Mouse (Mus musculus): ENCODE measurements at regions not wholly inside any gene's neighbourhood (a gene's known extent, or its start where the extent isn't known, plus 50 kb on each side); places are given as distances from the start of the nearest gene placed in this dataset.

DNA sequence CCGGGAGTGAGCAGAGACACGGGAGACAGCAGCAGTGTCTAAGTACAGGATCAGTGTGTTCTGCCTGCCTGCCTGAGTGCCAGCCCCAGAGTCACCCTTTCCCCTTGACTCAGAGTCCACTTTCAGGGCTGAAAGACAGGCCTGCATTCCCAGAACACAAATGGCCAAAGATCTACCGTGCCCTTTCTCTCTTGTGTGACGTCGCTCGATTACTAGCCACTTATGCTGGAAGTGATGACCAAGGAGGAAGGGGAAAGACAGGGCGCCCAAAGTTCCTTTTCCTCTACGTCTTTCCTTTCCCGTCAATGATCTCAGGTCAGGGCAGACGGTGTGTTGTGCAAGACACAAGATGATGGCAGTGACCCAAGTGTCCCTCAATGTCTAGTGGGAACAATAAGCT, 166.4 kb upstream of the Gli2 start:
- DNase-seq: no peak
- intact Hi-C loops (cut with DNase I; ENCODE audit: low total_unique reads): no loop called here

DNA sequence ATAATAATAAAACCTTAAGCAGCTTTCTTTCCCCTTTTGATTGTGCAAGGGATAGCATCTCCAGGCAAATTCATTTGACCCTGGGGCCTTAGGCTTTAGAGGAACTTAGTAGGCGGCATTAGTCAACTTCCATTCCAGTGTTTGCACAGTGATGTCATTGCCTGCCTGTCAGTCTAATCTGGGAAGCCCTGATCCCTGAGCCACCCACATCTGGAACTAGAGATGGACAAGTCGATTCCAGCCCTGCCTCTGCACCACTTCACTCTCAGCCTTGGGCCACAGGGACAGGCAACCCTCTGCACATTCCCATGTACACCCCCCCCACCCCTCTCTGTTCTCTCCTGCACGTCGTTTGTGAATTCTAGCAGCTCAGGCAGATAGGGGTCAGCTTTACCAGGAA, 164.0 kb upstream of the Gli2 start:
- intact Hi-C loops (cut with DNase I; ENCODE audit: low total_unique reads): no loop called here
- DNase-seq: no peak

DNA sequence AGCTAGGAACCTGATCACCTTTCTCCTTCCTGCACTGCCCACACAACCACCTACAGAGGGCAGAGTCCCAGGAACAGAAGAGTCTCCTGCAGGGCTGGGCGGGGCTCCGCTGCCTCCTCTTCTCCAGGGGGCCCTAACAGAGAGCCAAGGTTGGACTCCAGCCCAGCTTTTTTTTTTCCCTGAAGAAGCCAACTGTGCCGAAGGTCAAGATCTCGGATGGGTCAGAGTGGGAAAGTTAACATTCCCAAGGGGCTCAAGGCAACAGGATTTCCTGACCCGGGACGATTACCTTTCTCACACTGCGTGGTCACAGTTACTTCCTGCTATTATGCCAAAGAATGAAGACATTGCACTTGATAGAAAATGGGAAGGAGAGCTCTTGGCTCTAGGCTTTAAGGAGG, 156.2 kb upstream of the Gli2 start:
- DNase-seq: no peak
- intact Hi-C loops (cut with DNase I; ENCODE audit: low total_unique reads): no loop called here

DNA sequence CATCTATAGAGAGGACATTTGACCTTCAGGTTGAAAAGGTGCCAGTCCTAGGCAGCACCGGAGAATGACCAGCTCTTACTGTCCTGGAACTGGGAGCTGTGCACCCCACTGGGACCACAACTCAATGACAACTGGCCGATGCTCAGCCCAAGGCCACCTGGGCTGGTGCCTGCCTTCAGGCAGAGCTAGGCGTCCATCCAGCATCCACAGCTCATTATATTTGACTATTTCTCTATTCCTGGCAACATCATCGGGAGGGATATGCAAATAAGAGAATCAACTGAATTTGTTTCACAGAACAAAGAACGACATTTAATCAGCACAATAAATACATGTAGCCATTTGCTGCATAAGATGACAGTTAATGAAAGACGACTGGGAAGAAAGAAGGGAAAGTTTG, 149.0 kb upstream of the Gli2 start:
- intact Hi-C loops (cut with DNase I; ENCODE audit: low total_unique reads): no loop called here
- DNase-seq: no peak

DNA sequence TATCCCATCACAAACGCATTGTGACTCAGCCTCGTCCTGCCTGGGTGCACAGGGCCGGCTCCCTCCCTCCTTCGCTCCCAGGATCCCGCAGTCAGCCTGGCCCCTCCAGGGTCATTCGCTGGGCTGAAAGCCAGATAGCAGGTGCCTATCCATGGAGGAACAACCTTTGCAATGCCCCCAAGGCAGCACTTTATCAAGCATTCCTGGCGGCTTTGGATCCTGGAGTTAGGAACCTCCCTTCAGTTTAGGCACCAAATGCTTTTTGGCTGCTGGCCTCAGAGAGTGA, 143.9 kb upstream of the Gli2 start:
- intact Hi-C loops (cut with DNase I; ENCODE audit: low total_unique reads): no loop called here
- DNase-seq: no peak

DNA sequence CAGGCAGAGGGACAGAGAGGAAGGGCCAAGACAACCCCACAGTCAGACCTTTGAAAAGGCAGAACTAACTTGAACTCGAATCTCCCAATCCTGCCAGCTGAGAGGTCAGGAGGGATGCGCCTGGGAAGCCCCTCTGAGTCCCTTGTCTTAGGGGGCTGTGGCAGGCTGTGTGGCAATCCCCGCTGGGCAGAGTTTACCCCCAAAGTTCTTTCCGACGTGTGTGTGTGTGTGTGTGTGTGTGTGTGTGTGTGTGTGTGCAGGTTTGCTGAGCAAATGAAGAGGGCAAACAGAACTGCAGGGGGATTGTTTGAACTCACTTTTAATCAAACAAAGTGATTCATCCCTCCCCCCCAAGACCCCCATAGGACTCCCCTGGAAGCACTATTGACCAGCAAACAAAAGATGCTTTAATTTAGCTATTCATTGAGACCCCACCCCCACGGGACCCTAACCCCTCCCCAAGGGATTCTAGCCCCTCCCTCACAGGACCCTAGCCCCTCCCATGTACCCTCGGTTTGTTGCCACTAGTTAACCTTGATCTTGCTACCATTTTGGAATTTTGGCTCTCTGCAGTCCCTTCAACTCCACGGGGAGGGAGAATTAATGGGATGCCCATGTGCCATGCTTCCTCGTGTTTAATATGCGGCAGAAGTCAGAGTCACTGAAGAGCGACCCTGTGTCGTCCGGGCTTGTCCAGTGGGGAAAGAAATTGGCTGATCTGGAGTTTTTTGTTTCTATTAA, 143.4 kb upstream of the Gli2 start:
- intact Hi-C loops (cut with DNase I; ENCODE audit: low total_unique reads): no loop called here
- no peak for DNase-seq

DNA sequence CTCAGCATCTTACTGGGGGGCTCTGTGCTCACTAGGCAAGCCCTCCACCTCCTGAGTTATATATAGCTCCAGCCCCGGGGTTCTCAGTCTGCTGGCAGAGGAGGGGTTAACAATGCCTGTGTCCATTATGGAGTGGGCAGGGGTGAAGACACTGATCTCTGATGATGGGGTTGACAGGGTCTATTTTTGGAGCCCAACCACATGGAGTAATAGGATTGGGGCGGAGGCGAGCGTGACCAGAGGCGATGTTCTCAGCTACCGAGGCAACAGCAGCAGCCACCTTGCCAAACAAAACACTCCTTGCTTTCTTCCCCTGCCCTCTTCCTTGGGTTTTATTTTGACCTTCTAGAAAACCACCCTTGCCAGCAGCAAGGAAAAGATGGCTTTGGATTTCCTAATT, 141.1 kb upstream of the Gli2 start:
- intact Hi-C loops (cut with DNase I; ENCODE audit: low total_unique reads): no loop called here
- DNase-seq: no peak

DNA sequence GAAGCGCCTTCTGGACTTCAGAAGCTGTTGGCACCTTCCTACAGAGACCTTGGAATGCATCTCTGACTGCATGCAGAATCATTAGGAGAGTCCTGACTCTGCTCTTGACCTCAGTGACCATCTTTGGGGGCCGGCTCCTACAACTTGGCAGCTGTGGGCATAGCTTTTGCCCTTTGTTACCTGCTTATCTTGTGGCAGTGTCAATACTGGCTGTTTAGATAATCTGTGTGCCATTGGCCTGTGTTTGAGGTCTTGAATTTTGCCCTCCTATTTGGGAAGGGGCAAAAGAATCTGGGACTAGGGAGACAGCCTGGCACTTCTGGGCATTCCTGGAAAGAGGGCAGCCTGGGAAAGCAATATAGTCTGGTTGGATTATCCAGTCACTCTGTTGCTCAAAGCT, 137.8 kb upstream of the Gli2 start:
- DNase-seq: no peak
- intact Hi-C loops (cut with DNase I; ENCODE audit: low total_unique reads): no loop called here

DNA sequence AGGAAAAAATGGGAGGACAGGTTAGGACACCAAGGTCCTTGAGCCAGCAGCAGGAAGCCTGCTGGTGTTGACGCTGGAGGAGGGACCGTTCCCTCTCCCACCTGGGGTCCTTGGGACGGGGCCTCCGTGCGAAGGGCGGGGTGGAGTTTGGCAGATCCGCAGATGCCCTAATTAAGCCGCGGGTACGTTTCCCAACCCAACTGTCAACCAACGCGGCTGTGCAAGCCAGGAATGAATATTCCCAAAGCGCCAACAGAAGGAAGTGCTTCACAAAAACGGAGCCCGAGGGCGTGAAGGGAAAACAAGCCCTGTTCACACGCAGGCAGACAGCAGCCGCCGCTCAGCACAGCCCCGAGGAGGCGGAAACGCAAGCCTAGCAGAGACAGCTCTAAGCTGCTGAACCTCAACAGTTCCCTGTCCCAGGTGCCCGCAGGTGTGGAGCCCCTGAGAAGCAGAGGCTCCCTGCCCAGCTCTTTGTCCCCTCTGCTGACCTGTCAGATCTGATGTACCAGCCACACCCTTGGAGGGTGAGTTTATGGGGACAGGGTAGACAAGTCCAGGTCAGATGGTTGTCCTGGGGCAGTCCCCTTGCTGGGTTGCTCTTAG, 136.1 kb upstream of the Gli2 start:
- no peak for DNase-seq
- intact Hi-C loops (cut with DNase I; ENCODE audit: low total_unique reads): no loop called here

DNA sequence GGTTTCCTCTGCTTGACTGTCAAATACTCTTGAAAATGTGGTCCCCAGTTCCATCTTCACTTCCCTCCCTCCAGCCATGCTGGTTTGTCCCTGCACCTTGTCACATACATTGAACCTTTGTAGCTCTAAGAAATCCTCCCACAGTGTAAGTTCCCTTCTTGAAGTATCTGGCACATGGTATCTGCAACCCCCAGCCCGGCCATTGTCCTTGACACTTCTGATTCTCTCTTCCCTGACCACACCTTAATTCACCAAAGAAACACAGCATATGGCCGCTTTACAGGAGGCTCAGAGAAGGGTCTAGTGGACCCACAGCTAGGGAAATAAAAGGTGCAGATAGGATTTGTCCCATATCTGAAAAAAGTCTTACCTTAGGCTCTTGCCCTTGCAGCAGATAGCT, 133.9 kb upstream of the Gli2 start:
- DNase-seq: no peak
- intact Hi-C loops (cut with DNase I; ENCODE audit: low total_unique reads): no loop called here

DNA sequence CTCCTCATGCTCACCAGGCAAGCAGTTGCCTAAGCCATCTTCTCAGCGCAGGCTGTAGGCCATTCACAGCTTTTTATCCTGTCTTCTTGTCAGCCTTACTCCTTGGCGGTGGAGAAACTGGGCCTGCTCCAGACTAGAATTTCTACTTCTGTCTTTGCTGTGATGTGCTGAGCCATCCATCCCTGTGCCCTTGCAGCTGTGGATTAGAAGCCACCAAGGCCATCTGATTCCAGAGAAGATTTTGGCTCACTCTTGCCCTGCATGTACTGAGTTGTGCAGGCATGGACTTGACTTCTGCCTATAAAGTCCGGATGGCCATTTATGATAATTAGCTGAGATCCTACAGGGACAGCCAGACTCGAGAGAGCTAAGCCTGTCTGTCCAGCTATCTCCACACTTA, 133.4 kb upstream of the Gli2 start:
- intact Hi-C loops (cut with DNase I; ENCODE audit: low total_unique reads): no loop called here
- DNase-seq: no peak

DNA sequence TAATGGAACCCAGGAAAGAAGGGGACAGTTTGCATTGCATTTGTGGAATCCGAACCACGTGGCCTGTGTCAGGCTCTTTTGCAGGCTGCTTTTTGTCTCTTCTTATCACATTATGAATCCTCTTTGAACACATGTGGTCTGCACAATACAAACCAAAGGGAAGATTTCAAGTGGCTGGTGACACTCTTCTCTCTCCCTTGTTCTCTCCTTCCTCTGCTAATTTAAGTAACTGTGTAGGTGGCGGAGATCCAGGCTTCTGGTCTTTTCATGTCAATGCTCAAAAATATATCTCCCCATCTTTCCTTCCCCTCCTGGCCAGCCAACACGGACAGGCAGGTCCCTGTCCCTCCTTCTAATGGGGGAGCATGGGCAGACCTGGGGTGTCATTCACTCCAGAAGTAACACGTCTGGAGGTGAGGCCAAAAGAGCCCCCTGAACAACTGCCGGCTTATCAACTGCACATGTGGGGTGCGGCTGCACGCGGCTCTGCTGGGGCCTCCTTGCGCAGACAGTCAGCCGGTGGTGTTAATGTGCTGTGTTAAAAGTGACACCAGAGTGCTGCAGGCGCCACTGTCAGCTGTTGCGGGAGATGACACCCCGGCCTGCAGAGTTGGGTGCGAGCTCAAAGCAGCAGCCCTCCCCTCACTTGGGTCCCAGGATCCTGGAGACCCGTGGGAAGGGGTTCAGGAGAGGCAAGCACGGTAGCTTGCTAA, 130.3 kb upstream of the Gli2 start:
- intact Hi-C loops (cut with DNase I; ENCODE audit: low total_unique reads): no loop called here
- no peak for DNase-seq

DNA sequence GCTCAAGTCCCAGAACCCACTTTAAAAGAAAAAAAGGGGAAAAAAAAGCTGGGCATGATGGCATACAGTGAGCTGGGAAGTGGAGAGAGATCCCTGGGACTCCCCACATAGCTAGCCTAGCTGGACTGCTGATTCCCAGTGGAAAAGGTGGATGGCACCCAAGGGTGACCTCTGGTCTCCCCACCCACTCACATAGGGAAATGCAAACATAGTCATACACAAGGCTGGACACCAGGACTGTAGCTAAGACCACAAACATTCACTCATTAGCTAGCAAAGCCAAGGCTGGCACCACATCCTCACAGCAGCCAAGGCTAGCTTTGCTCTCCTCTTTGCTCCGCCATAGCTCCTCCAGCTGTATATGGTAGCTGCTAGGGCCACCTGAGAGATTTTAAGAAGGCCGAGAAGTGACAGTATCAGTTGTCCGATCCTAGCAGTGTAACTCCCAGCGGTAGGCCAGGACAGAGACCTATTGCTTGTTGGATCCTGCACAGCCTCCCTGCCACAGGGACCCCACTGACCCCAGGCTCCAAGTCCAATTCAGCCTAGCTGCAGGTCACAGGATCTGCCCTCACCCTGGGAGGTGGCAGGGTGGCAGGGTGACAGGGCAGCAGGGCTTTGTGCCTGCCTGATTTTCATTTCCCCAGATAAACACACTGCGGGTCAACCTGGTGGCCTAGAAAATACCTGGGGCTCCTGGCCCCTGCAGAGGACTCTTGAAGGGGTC, 119.8 kb upstream of the Gli2 start:
- DNase-seq: no peak
- intact Hi-C loops (cut with DNase I; ENCODE audit: low total_unique reads): no loop called here

DNA sequence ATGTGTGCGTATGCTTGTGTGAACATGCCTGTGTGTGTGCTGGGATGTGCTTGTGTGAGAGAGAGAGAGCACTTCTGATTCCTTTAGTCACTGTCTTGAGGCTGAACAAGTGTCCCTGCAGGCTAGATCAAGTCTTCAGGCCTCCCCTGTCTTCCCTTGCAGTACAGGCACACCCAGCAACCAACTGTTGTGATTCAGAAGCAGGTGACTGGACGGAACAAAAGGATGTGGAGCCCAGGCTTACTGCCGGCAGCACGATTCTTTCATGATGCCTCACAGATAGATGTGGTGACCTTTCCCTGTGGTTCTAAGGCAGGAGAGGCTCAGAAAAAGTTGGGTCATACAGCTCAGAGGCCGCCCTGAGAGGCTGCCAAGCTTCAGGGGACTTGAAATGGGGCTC, 114.0 kb upstream of the Gli2 start:
- intact Hi-C loops (cut with DNase I; ENCODE audit: low total_unique reads): no loop called here
- no peak for DNase-seq

DNA sequence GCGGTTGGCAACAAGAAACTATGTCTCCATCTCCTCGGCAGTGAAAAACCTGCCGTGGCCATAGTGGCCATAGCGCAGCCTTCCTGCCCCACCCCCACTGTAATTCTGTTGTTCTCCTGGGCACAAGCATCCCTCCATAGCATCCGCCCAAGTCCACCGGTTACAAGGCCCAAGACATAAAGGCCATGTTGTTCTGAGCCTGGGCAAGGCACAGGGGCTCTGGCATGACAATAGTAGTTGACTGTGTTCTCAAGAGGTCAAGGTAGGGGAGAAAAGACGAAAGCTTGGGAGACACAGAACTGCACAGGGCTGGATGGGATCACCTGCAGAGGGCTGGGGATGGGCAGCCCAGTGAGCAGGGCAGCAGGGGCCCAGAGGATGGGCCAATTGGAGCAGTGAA, 112.9 kb upstream of the Gli2 start:
- intact Hi-C loops (cut with DNase I; ENCODE audit: low total_unique reads): no loop called here

DNA sequence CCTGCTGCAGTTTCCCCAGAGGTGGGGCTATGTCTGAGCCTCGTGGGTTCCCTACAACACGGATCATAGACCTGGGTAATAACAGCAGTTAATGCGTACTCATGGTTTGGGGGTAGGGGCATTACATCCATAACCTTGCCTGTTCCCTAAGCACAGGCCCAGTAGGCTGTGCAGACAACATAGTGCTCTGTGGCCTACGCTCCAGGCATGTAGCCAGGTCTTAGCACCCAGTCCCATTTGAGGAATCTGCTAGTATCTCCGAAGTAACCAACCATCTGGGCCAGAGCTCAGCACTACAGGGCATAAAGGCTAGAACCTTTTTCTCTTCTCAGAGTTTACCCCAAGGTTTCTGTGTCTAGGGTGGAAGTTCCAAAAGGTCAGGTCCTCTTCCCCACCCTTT, 111.4 kb upstream of the Gli2 start:
- intact Hi-C loops (cut with DNase I; ENCODE audit: low total_unique reads): no loop called here

More for the DNA sequence above, 112.9 kb upstream of the Gli2 start:
- no peak for DNase-seq

DNA sequence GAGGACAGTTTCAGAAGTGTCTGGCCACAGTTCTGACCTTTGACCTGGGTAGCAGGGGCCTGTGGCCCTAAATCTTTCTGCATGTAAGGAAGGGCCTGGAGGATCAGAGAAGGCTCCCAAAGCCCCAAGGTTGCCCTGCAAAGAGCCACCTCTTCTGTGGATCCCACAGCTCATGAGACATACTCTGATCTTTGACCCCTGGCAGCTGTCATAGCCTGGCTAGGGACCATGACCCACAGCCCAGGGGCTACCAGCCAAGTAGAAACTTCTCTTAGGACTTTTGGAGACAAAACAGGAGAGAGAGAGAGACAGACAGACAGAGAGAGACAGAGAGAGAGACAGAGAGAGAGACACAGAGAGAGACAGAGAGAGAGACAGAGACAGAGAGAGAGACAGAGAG, 110.4 kb upstream of the Gli2 start:
- DNase-seq: no peak
- intact Hi-C loops (cut with DNase I; ENCODE audit: low total_unique reads): no loop called here

More for the DNA sequence above, 111.4 kb upstream of the Gli2 start:
- DNase-seq: no peak

DNA sequence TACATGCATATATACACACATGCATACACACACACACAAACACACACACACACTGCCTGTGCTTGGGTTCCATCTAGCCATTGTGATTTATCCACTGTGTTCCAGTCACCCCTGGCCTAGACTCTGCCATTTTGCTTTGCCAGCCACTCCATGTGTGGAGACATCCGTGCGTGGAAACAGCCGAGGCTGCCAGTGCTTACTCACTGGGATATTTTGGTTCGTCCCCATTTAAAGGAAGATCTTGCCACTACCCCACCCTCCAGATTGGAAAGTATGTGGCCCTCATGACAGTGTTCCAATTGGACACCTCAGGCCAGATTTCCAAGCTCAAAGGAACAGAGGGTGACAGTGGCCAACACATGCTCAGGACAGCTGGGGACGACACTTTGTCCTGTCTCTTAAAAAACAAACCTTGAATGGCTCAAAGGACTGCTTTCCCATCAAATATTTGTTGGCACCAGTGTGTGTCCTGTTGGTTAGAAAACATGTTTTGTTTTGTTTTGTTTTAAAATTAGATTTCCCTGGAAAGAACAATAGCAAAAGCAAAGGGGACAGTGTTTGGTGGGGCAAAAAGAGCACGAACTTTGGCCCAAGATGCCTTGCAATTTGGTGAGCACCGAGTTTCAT, 109.8 kb upstream of the Gli2 start:
- intact Hi-C loops (cut with DNase I; ENCODE audit: low total_unique reads): no loop called here
- DNase-seq: no peak

DNA sequence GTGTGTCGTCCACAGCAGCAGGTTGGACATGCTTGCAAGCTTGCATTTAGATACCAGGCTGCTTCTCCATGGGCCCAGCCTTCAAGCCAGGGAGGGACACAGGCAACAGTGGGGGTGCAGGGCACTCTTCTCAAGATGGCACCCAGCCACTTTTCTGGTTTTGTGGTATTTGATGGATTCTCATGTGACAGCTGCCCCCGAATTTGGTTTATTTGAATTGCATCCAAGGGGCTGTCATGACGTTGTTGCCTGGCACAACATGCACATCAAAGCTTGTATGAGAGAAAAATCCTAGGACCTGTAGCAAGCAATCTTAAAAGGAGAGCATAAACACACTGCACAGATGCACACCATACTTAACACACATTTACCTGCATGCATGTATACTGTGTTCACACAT, 108.3 kb upstream of the Gli2 start:
- DNase-seq: no peak
- intact Hi-C loops (cut with DNase I; ENCODE audit: low total_unique reads): no loop called here

DNA sequence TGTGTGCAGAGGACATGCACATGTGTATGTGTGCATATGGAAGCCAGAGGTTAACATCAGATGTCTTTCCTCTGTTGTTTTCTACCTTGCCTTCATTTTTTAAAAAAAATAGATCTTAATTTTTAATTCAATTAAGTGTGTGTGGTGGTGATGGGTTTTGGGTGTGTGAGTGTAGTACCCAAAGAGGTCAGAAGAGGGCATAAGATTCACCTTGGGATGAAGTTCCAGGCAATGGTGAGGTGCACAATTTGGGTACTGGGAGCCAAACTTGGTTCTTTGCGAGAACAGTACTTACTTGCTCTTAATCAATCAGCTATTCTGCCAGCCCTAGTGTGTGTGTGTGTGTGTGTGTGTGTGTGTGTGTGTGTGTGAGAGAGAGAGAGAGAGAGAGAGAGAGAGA, 106.9 kb upstream of the Gli2 start:
- intact Hi-C loops (cut with DNase I; ENCODE audit: low total_unique reads): no loop called here
- DNase-seq: no peak

All from gastrocnemius, postnatal 14 days (tissue).